27 mouse cellular contexts compared by ENCODE assay signal in genomic region chr2:142715186-142715911, GRCm38 (mm10).
DNase-seq lines count a peak whose midpoint lies in the region; ATAC-seq and TF ChIP-seq lines count a peak whose summit lies in the region.
"Had no signal": no experiment of that assay in that cellular context is flagged by ENCODE, and none has a peak within 500 bp of the region (broad histone marks: within the 10 kb centered on the region; RNA-seq: fewer than 3 reads in every experiment).

No protein-coding gene starts in this region.

- TF ChIP-seq POLR2A in brain, embryonic 14.5 days (IDR thresholded peaks at IDR 0.05; ENCODE audit: borderline replicate concordance, extremely low read depth, insufficient read depth, insufficient read length, poor library complexity, severe bottlenecking), result no peak

- no peaks in the 10 kb centered on the region for H3K9me3 ChIP-seq in heart, embryonic 15.5 days (replicated peaks)
- no peaks in the 10 kb centered on the region for H3K9me3 ChIP-seq in midbrain, embryonic 10.5 days (replicated peaks)
- H3K9me3 ChIP-seq in midbrain, postnatal 0 days (ENCODE audit: low read length), result no peaks in the 10 kb centered on the region
- no peaks in the 10 kb centered on the region for H3K9me3 ChIP-seq in midbrain, embryonic 13.5 days
- H3K9me3 ChIP-seq: embryonic facial prominence, embryonic 10.5 days; forebrain, embryonic 15.5 days; G1E; heart, embryonic 13.5 days; limb, embryonic 10.5 days; liver, embryonic 15.5 days had no signal

- ATAC-seq in heart, embryonic 15.5 days (replicated peaks; ENCODE audit: insufficient number of reproducible peaks, insufficient read depth, low FRiP score, low read depth), result peak; percentile 43; the same call in 1 of the 2 replicates
- no peak for ATAC-seq in midbrain, postnatal 0 days (ENCODE audit: low FRiP score)
- 0 out of 2 replicates have a peak, but pooled peaks have one; percentile 50 for ATAC-seq in midbrain, embryonic 13.5 days
- ATAC-seq: forebrain, embryonic 15.5 days; intestine, postnatal 0 days had no signal

- no peak for TF ChIP-seq CTCF in midbrain, postnatal 0 days (IDR thresholded peaks at IDR 0.05)
- no peak for TF ChIP-seq CTCF in brain, embryonic 14.5 days (IDR thresholded peaks at IDR 0.05; ENCODE audit: borderline replicate concordance, extremely low read depth, insufficient read depth, insufficient read length)

- no peak overlapping the region for H3K27ac ChIP-seq in heart, embryonic 15.5 days
- H3K27ac ChIP-seq in midbrain, embryonic 10.5 days (replicated peaks), result peak overlapping the region; percentile 25; the same call in 1 of the 2 replicates
- no peak overlapping the region for H3K27ac ChIP-seq in midbrain, postnatal 0 days (ENCODE audit: low read depth, low read length)
- H3K27ac ChIP-seq in midbrain, embryonic 13.5 days, result no peak overlapping the region
- H3K27ac ChIP-seq: embryonic facial prominence, embryonic 10.5 days; forebrain, embryonic 15.5 days; heart, embryonic 13.5 days; layer of hippocampus, adult 2 months; limb, embryonic 10.5 days; liver, embryonic 15.5 days had no signal

- no peak for DNase-seq in heart, adult 8-10 months (ENCODE audit: low spot score)
- DNase-seq in midbrain, embryonic 10.5 days (ENCODE audit: low spot score), result no peak
- no peak for DNase-seq in midbrain, postnatal 0 days (ENCODE audit: low spot score)
- peak; percentile 35 for DNase-seq in brain, embryonic 14.5 days (ENCODE audit: low read depth)
- DNase-seq in testis, postnatal 14 days (ENCODE audit: low spot score), result no peak
- DNase-seq in adipocyte (ENCODE audit: low spot score), result no peak
- DNase-seq: adrenal gland, adult 8-10 months; cerebellum, adult 18-20 months; cerebellum, postnatal 25 days; gastrocnemius, postnatal 10 days; kidney, postnatal 25 days; liver; lung, postnatal 4 days; right cerebral cortex, adult 18-20 months; right cerebral cortex, postnatal 4 days; thymus, postnatal 4 days had no signal

- no peak overlapping the region for H3K9ac ChIP-seq in heart, embryonic 15.5 days
- H3K9ac ChIP-seq in midbrain, postnatal 0 days (replicated peaks; ENCODE audit: low read length, poor library complexity, severe bottlenecking), result no peak overlapping the region
- H3K9ac ChIP-seq in midbrain, embryonic 13.5 days (replicated peaks), result no peak overlapping the region
- H3K9ac ChIP-seq: forebrain, embryonic 15.5 days; heart, embryonic 13.5 days; liver, embryonic 15.5 days had no signal

- peaks cover 4% of the 10 kb centered on the region for H3K4me1 ChIP-seq in heart, embryonic 15.5 days (replicated peaks)
- peaks cover 16% of the 10 kb centered on the region for H3K4me1 ChIP-seq in midbrain, embryonic 10.5 days
- no peaks in the 10 kb centered on the region for H3K4me1 ChIP-seq in midbrain, postnatal 0 days (ENCODE audit: insufficient read depth, low read length)
- peaks cover 12% of the 10 kb centered on the region; the same call in 1 of the 2 replicates for H3K4me1 ChIP-seq in midbrain, embryonic 13.5 days (replicated peaks)
- H3K4me1 ChIP-seq: forebrain, embryonic 15.5 days; liver, embryonic 15.5 days had no signal

- WGBS in heart, embryonic 15.5 days, result 24% methylated on average over 1 of the region's 1 CpGs
- WGBS in midbrain, embryonic 10.5 days, result 86% methylated on average over 1 of the region's 1 CpGs
- WGBS in midbrain, postnatal 0 days, result 53% methylated on average over 1 of the region's 1 CpGs
- 43% methylated on average over 1 of the region's 1 CpGs for WGBS in midbrain, embryonic 13.5 days

- peaks cover 10% of the 10 kb centered on the region; the same call in 1 of the 2 replicates for H3K36me3 ChIP-seq in heart, embryonic 15.5 days
- H3K36me3 ChIP-seq in midbrain, embryonic 10.5 days, result peaks cover 12% of the 10 kb centered on the region
- H3K36me3 ChIP-seq in midbrain, postnatal 0 days (ENCODE audit: insufficient read depth, low read length), result peaks cover 8% of the 10 kb centered on the region
- peaks cover 11% of the 10 kb centered on the region for H3K36me3 ChIP-seq in midbrain, embryonic 13.5 days
- H3K36me3 ChIP-seq: forebrain, embryonic 15.5 days; liver, embryonic 15.5 days had no signal

- no peak overlapping the region for H3K4me3 ChIP-seq in heart, embryonic 15.5 days
- H3K4me3 ChIP-seq in midbrain, embryonic 10.5 days, result no peak overlapping the region
- H3K4me3 ChIP-seq in midbrain, postnatal 0 days (ENCODE audit: low read depth, low read length), result no peak overlapping the region
- H3K4me3 ChIP-seq in midbrain, embryonic 13.5 days (replicated peaks), result no peak overlapping the region
- H3K4me3 ChIP-seq: embryonic facial prominence, embryonic 10.5 days; forebrain, embryonic 15.5 days; heart, embryonic 13.5 days; layer of hippocampus, adult 2 months; limb, embryonic 10.5 days; liver, embryonic 15.5 days had no signal

- H3K4me2 ChIP-seq in heart, embryonic 15.5 days, result no peak overlapping the region
- H3K4me2 ChIP-seq in midbrain, postnatal 0 days (ENCODE audit: low read depth, low read length, poor library complexity, severe bottlenecking), result no peak overlapping the region
- no peak overlapping the region for H3K4me2 ChIP-seq in midbrain, embryonic 13.5 days (replicated peaks)
- H3K4me2 ChIP-seq: forebrain, embryonic 15.5 days; heart, embryonic 13.5 days; liver, embryonic 15.5 days had no signal

- no peaks in the 10 kb centered on the region for H3K27me3 ChIP-seq in heart, embryonic 15.5 days
- no peaks in the 10 kb centered on the region for H3K27me3 ChIP-seq in midbrain, embryonic 10.5 days (ENCODE audit: low read depth, poor library complexity, severe bottlenecking)
- no peaks in the 10 kb centered on the region for H3K27me3 ChIP-seq in midbrain, postnatal 0 days (ENCODE audit: insufficient read depth, low read length)
- H3K27me3 ChIP-seq in midbrain, embryonic 13.5 days, result no peaks in the 10 kb centered on the region
- H3K27me3 ChIP-seq: CH12.LX; forebrain, embryonic 15.5 days; heart, embryonic 13.5 days; liver, embryonic 15.5 days had no signal
